Mouse (Mus musculus) heart, postnatal 0 days (tissue): ENCODE measurements around the gene Per1. TPM values are rescaled to one million over a fixed set of nuclear protein-coding genes. Genes with fewer than 3 reads are reported as not detected.

Experiments
- ATAC-seq: fragments of 200-750 bp; cut with Nextera tagmentation; 2 replicates; pipeline ENCODE4 v1.8.0; 2017; ENCODE audit warnings: low read depth, moderate number of reproducible peaks, moderate library complexity; ENCODE audit not compliant: insufficient read depth
- DNase-seq: peaks from one replicate; pipeline ENCODE4 v3.0.0-alpha.2; 2016; ENCODE audit warnings: low spot score
- H3K27ac ChIP-seq: fragments of 300-500 bp; sonication (generic); 2 replicates; pipeline ENCODE4 v1.5.1; 2014; ENCODE audit warnings: low read depth, mild to moderate bottlenecking
- H3K27me3 ChIP-seq: fragments of 300-500 bp; sonication (generic); 2 replicates; pipeline ENCODE4 v1.6.1; 2014; ENCODE audit warnings: low read length, mixed read lengths; ENCODE audit not compliant: control insufficient read depth, insufficient read depth
- H3K36me3 ChIP-seq: fragments of 300-500 bp; sonication (generic); replicated peaks from 2 replicates; pipeline ENCODE4 v1.6.1; 2014; ENCODE audit warnings: low read length, mixed read lengths; ENCODE audit not compliant: control insufficient read depth, insufficient read depth
- H3K4me1 ChIP-seq: fragments of 300-500 bp; sonication (generic); 2 replicates; pipeline ENCODE4 v1.6.1; 2014; ENCODE audit warnings: antibody characterized with exemption; ENCODE audit not compliant: control insufficient read depth, insufficient read depth
- H3K4me2 ChIP-seq: fragments of 300-500 bp; sonication (generic); 2 replicates; pipeline ENCODE4 v1.6.1; 2014; ENCODE audit warnings: low read depth, mild to moderate bottlenecking, low read length, moderate library complexity
- H3K4me3 ChIP-seq: fragments of 300-500 bp; sonication (generic); 2 replicates; pipeline ENCODE4 v1.5.1; 2014; ENCODE audit warnings: low read depth, low read length
- H3K9ac ChIP-seq: fragments of 300-500 bp; sonication (generic); replicated peaks from 2 replicates; pipeline ENCODE4 v1.6.1; 2014; ENCODE audit warnings: low read depth, low read length, mixed read lengths
- H3K9me3 ChIP-seq: fragments of 300-500 bp; sonication (generic); replicated peaks from 2 replicates; pipeline ENCODE4 v1.6.1; 2016; ENCODE audit warnings: low read length; ENCODE audit not compliant: control insufficient read depth
- CTCF ChIP-seq: IDR thresholded peaks from 2 replicates; pipeline ENCODE4 v1.5.1; 2016; ENCODE audit warnings: antibody characterized with exemption, control low read depth, low read depth
- EP300 ChIP-seq: IDR thresholded peaks from 2 replicates; pipeline ENCODE4 v1.6.1; 2016; ENCODE audit warnings: antibody characterized with exemption, low read depth
- WGBS: fragments of 180-500 bp; shearing (Covaris S2); extraction: QIAGEN DNeasy Blood & Tissue Kit; methylation state at CpG from one replicate; pipeline ENCODE4 v1.1.7; 2014; 5-methylcytosine and 5-hydroxymethylcytosine counted together
- polyA plus RNA-seq: library from polyadenylated mRNA; unstranded; fragments of >200 nt; fragmentation: Nextera tagmentation; extraction: Ambion mirVana; gene quantifications from 2 replicates; pipeline ENCODE4 v1.2.1, GENCODE M21; 2015
- total RNA-seq: library from RNA; depleted of rRNA; stranded (reverse); fragments of >200 nt; gene quantifications from 2 replicates; pipeline ENCODE4 v1.2.3, GENCODE M21; 2014; ENCODE audit warnings: low replicate concordance

Per1 gene
- total and polyA plus RNA-seq, 2 experiments from 2014 or later: 8.1 to 76.8 TPM

- Histone ChIP-seq H3K27ac (peak overlapping the region; percentile 90), H3K36me3 (no peaks in the 10 kb centered on the region), H3K9me3 (no peaks in the 10 kb centered on the region), H3K4me2 (peak overlapping the region; percentile 90), H3K9ac (peak overlapping the region; percentile 60), H3K4me3 (peak overlapping the region; percentile 68), H3K4me1 (peaks cover 33% of the 10 kb centered on the region), H3K27me3 (no peaks in the 10 kb centered on the region)
- TF ChIP-seq EP300: no peak
- no peak for TF ChIP-seq CTCF
- 3% methylated on average over 33 of the region's 33 CpGs for WGBS
- DNase-seq (no peak), ATAC-seq (no peak)
Observed at GRCm38 (mm10) chr11:69121001-69121740, 26.2 kb downstream of the Per1 start.

GRCm38 (mm10) chr11:69121741-69122335 lies 26.8 kb downstream of the Per1 start:
- Histone ChIP-seq H3K4me3 (peak overlapping the region; percentile 68), H3K27ac (peak overlapping the region; percentile 90), H3K27me3 (no peaks in the 10 kb centered on the region), H3K4me1 (peaks cover 34% of the 10 kb centered on the region), H3K36me3 (no peaks in the 10 kb centered on the region), H3K9ac (peak overlapping the region; percentile 60), H3K9me3 (no peaks in the 10 kb centered on the region), H3K4me2 (peak overlapping the region; percentile 90)
- WGBS: under 1% methylated on average over 31 of the region's 32 CpGs
- TF ChIP-seq EP300: no peak
- TF ChIP-seq CTCF: no peak
- ATAC-seq (no peak), DNase-seq (no peak)

GRCm38 (mm10) chr11:69122336-69122951 lies 27.4 kb downstream of the Per1 start, which contains the start of gene 9130213A22Rik:
TSS of gene 9130213A22Rik (minus strand) at chr11:69122589.
- Histone ChIP-seq H3K4me2 (peak within 1 kb of the TSS; percentile 90), H3K27me3 (no peaks in the 10 kb centered on the region), H3K36me3 (no peaks in the 10 kb centered on the region), H3K4me3 (peak within 1 kb of the TSS; percentile 68), H3K27ac (peak within 1 kb of the TSS; percentile 90), H3K9me3 (no peaks in the 10 kb centered on the region), H3K4me1 (peaks cover 30% of the 10 kb centered on the region), H3K9ac (peak within 1 kb of the TSS; percentile 60)
- DNase-seq (peak; percentile 84), ATAC-seq (peak; percentile 71)
- under 1% methylated on average over 64 of the region's 66 CpGs for WGBS
- TF ChIP-seq EP300: peak; percentile 41; the same call in 1 of the 2 replicates
- peak; percentile 73 for TF ChIP-seq CTCF

GRCm38 (mm10) chr11:69123056-69123692 lies 28.2 kb downstream of the Per1 start:
- TF ChIP-seq EP300: no peak
- no peak for TF ChIP-seq CTCF
- Histone ChIP-seq H3K9me3 (no peaks in the 10 kb centered on the region), H3K9ac (peak overlapping the region; percentile 60), H3K36me3 (no peaks in the 10 kb centered on the region), H3K27ac (peak overlapping the region; percentile 90), H3K4me1 (peaks cover 30% of the 10 kb centered on the region), H3K4me2 (peak overlapping the region; percentile 90), H3K27me3 (no peaks in the 10 kb centered on the region), H3K4me3 (peak overlapping the region; percentile 68)
- DNase-seq (peak; percentile 76), ATAC-seq (no peak)
- WGBS: 1% methylated on average over 29 of the region's 29 CpGs
